Mouse (Mus musculus): ENCODE data around the gene Zbtb20.

GRCm38 (mm10) chr16:43431514-43432371, 556.1 kb downstream of the Zbtb20 start:
- TF ChIP-seq CTCF (IDR thresholded peaks at IDR 0.05; ENCODE audit: low read depth, low read length) (no peak), POLR2A (IDR thresholded peaks at IDR 0.05; ENCODE audit: borderline replicate concordance, low read depth, low read length) (no peak)

All from bone marrow macrophage, adult 2 months (primary cell).